Mouse (Mus musculus): ENCODE measurements around the gene Zfp768. TPM values are rescaled to one million over a fixed set of nuclear protein-coding genes. Genes with fewer than 3 reads are reported as not detected.
"Not testable (repeated sequence)": the region's sequence is repeated elsewhere in the genome, so short reads cannot be mapped to it uniquely, and the experiment has no call there.

Gene Zfp768
- polyA plus RNA-seq, 1 experiment from 2014 or later = 13.9 TPM

- H3K4me3 ChIP-seq (replicated peaks; ENCODE audit: low read length) = not testable (repeated sequence)
Observed at GRCm38 (mm10) chr7:127385560-127385959, 40.2 kb upstream of the Zfp768 start.

DNA sequence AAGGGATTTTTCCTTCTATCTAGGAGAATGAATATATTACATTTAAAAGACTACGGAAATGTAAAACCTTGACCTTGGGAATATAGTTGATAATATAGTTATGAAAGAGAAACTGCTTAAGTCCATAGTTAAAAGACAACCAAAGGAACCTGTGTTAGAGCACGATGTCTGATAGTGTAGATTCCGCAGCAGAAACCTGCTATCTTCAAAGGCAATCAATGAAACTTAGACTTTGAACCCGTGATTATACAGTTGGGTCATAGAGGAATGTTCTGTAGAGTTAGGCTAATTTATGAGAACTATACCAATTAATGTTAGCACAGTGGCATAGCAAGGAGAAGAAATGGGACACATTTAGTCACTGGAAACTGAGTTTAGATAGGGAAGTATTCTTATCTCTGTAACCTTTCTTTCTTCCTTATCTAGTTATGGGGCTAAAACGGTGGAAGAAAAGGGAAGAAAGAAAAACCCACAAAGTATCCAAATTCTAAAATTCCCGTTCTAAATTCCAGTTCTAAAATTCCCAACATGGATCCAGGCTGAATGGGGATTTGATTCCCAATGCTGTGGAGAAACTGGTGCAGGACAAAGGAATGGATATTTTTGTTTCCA lies 33.0 kb upstream of the Zfp768 start:
- Histone ChIP-seq H3K9me3 (replicated peaks; ENCODE audit: control insufficient read depth, low read length) (no peaks in the 10 kb centered on the region; the same call in 1 of the 2 replicates), H3K4me3 (replicated peaks; ENCODE audit: low read length) (no peak overlapping the region), H3K4me1 (ENCODE audit: control insufficient read depth, insufficient read depth, low read length) (no peaks in the 10 kb centered on the region), H3K9ac (ENCODE audit: low read length) (no peak overlapping the region), H3K36me3 (ENCODE audit: control insufficient read depth, insufficient read depth, low read length) (peaks cover 7% of the 10 kb centered on the region; the same call in 1 of the 2 replicates), H3K27me3 (ENCODE audit: control insufficient read depth, insufficient read depth, low read length) (no peaks in the 10 kb centered on the region), H3K4me2 (ENCODE audit: low read depth, low read length) (no peak overlapping the region), H3K27ac (ENCODE audit: low read length) (no peak overlapping the region)
- WGBS = 58% methylated on average over 6 of the region's 6 CpGs
- no peak for ATAC-seq (ENCODE audit: insufficient read depth, low FRiP score)

More at GRCm38 (mm10) chr7:127385560-127385959, 40.2 kb upstream of the Zfp768 start:
- not testable (repeated sequence) for H3K9ac ChIP-seq (ENCODE audit: low read length); H3K36me3 ChIP-seq (ENCODE audit: control insufficient read depth, insufficient read depth, low read length); H3K27me3 ChIP-seq (ENCODE audit: control insufficient read depth, insufficient read depth, low read length); H3K9me3 ChIP-seq (replicated peaks; ENCODE audit: control insufficient read depth, low read length); H3K27ac ChIP-seq (ENCODE audit: low read length); ATAC-seq (ENCODE audit: insufficient read depth, low FRiP score); H3K4me1 ChIP-seq (ENCODE audit: control insufficient read depth, insufficient read depth, low read length); H3K4me2 ChIP-seq (ENCODE audit: low read depth, low read length)
- WGBS = 94% methylated on average over 4 of the region's 4 CpGs

DNA sequence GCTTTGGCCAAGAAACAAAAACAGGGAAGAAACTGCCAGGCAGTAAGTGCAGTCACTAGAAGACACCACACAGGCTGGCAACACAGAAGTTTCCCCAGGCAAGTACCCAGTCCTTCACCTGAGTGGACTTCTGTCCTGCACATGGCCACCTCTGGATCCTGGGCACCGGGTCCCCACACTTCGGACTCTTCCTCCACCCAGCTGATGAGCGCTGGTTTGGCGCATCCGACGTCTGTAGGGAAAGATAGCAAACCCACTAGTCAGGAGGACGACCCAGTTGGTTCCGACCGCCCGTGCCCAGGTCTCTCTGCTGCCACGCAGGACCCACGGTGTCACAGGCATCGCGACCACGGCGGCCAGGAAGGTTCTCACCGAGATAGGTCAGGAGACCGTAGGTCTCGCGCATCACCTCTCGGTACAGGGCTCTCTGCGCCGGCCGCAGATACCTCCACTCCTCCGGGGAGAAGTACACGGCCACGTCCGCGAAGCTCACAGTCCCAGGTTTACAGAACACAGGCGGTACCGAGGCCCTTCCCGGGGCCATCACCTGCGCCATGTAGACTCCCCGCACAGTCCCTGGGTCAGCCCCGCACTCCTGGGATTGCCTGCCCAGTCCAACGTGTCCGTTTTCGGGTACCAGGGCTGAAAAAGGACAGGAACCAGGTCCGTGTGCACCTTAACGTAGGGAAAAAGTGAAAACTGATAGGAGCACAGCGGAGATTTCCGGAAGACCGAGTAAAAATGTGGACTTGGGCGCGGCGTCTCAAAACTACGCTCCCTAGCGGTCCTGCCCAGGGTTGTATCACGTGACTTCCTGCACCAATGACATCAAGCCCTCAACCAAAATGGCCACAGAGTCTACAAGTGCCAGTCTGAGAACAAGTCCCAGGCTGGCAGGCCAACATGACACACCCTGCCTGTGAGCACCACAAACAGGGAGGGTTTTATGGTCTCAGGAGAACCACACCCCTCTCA lies 30.2 kb upstream of the Zfp768 start, which contains the start of gene Zfp747:
TSS of gene Zfp747 (minus strand) at position 780 of the 975 bp plus-strand sequence.
- H3K36me3 ChIP-seq (ENCODE audit: control insufficient read depth, insufficient read depth, low read length); H3K9me3 ChIP-seq (replicated peaks; ENCODE audit: control insufficient read depth, low read length); H3K27me3 ChIP-seq (ENCODE audit: control insufficient read depth, insufficient read depth, low read length); H3K4me1 ChIP-seq (ENCODE audit: control insufficient read depth, insufficient read depth, low read length): not testable (repeated sequence)
- peak within 1 kb of the TSS; percentile 83 for H3K9ac ChIP-seq (ENCODE audit: low read length)
- peak within 1 kb of the TSS; percentile 81 for H3K27ac ChIP-seq (ENCODE audit: low read length)
- under 1% methylated on average over 49 of the region's 49 CpGs for WGBS
- H3K4me2 ChIP-seq (ENCODE audit: low read depth, low read length) = peak within 1 kb of the TSS; percentile 60
- peak within 1 kb of the TSS; percentile 67 for H3K4me3 ChIP-seq (replicated peaks; ENCODE audit: low read length)
- ATAC-seq (ENCODE audit: insufficient read depth, low FRiP score) = peak; percentile 95

- not testable (repeated sequence) for H3K9me3 ChIP-seq (replicated peaks; ENCODE audit: control insufficient read depth, low read length); H3K4me1 ChIP-seq (ENCODE audit: control insufficient read depth, insufficient read depth, low read length); H3K4me2 ChIP-seq (ENCODE audit: low read depth, low read length); H3K27ac ChIP-seq (ENCODE audit: low read length); H3K36me3 ChIP-seq (ENCODE audit: control insufficient read depth, insufficient read depth, low read length); ATAC-seq (ENCODE audit: insufficient read depth, low FRiP score); H3K9ac ChIP-seq (ENCODE audit: low read length); H3K4me3 ChIP-seq (replicated peaks; ENCODE audit: low read length); H3K27me3 ChIP-seq (ENCODE audit: control insufficient read depth, insufficient read depth, low read length)
- 87% methylated on average over 3 of the region's 3 CpGs for WGBS
Observed at GRCm38 (mm10) chr7:127371870-127372269, 26.5 kb upstream of the Zfp768 start.

DNA sequence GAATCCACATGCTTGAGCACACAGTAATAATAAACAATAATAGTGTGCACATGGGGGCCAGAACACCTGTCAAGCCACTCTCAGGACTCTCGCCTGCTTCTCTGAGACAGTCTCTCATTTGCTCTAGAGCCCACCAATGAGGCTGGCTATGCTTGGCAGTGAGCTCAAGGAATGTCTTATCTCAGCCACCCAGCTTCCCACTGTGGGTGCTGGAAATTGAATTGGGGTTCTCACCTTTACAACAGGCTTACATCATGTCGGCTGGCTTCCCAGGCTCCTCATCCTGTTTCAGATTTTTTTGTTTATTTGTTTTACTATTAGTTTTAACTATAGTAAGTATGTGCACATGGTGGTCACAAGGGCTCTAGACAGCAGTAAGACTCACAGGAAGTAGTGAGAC lies 25.8 kb upstream of the Zfp768 start:
- Histone ChIP-seq H3K36me3 (ENCODE audit: control insufficient read depth, insufficient read depth, low read length) (peaks cover 9% of the 10 kb centered on the region; the same call in 1 of the 2 replicates), H3K9me3 (replicated peaks; ENCODE audit: control insufficient read depth, low read length) (no peaks in the 10 kb centered on the region; the same call in 1 of the 2 replicates), H3K4me2 (ENCODE audit: low read depth, low read length) (no peak overlapping the region), H3K9ac (ENCODE audit: low read length) (no peak overlapping the region), H3K27me3 (ENCODE audit: control insufficient read depth, insufficient read depth, low read length) (no peaks in the 10 kb centered on the region), H3K4me3 (replicated peaks; ENCODE audit: low read length) (no peak overlapping the region), H3K27ac (ENCODE audit: low read length) (no peak overlapping the region), H3K4me1 (ENCODE audit: control insufficient read depth, insufficient read depth, low read length) (no peaks in the 10 kb centered on the region)
- ATAC-seq (ENCODE audit: insufficient read depth, low FRiP score) = no peak
- WGBS = 69% methylated on average over 2 of the region's 2 CpGs

DNA sequence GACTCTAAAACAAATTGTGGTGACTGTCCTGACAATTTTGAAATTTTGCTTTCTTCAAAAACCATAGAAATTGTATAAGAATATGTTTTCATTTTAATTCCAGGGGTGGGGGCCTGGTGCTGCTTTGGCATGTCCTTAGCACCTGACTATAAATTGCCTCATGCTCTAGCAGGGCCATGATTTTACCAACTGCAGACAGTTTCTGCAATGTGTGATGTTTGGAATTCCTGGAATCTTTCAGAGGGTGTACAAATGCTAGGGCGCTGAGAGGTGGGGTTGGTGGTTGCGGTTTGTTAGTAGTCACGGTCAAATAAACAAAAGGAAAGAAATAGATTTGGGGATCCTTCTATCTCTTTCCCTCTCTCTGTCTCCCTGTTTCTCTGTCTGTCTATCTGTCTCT lies 20.9 kb upstream of the Zfp768 start:
- H3K4me1 ChIP-seq (ENCODE audit: control insufficient read depth, insufficient read depth, low read length) = no peaks in the 10 kb centered on the region; the same call in 1 of the 2 replicates
- 0 out of 2 replicates have a peak, but pooled peaks cover 2% of the 10 kb centered on the region for H3K27me3 ChIP-seq (ENCODE audit: control insufficient read depth, insufficient read depth, low read length)
- no peak for ATAC-seq (ENCODE audit: insufficient read depth, low FRiP score)
- no peak overlapping the region for H3K9ac ChIP-seq (ENCODE audit: low read length)
- H3K36me3 ChIP-seq (ENCODE audit: control insufficient read depth, insufficient read depth, low read length) = no peaks in the 10 kb centered on the region
- no peak overlapping the region for H3K27ac ChIP-seq (ENCODE audit: low read length)
- H3K4me3 ChIP-seq (replicated peaks; ENCODE audit: low read length) = no peak overlapping the region
- WGBS = 77% methylated on average over 3 of the region's 3 CpGs
- no peaks in the 10 kb centered on the region for H3K9me3 ChIP-seq (replicated peaks; ENCODE audit: control insufficient read depth, low read length)
- H3K4me2 ChIP-seq (ENCODE audit: low read depth, low read length) = no peak overlapping the region

GRCm38 (mm10) chr7:127364166-127364565 lies 18.8 kb upstream of the Zfp768 start:
- H3K27ac ChIP-seq (ENCODE audit: low read length) = no peak overlapping the region
- H3K9me3 ChIP-seq (replicated peaks; ENCODE audit: control insufficient read depth, low read length) = no peaks in the 10 kb centered on the region
- ATAC-seq (ENCODE audit: insufficient read depth, low FRiP score) = no peak
- 63% methylated on average over 4 of the region's 4 CpGs for WGBS
- H3K9ac ChIP-seq (ENCODE audit: low read length) = no peak overlapping the region
- H3K4me1 ChIP-seq (ENCODE audit: control insufficient read depth, insufficient read depth, low read length) = no peaks in the 10 kb centered on the region; the same call in 1 of the 2 replicates
- no peaks in the 10 kb centered on the region for H3K36me3 ChIP-seq (ENCODE audit: control insufficient read depth, insufficient read depth, low read length)
- peak overlapping the region; percentile 36 for H3K4me3 ChIP-seq (replicated peaks; ENCODE audit: low read length)
- peak overlapping the region; percentile 56 for H3K4me2 ChIP-seq (ENCODE audit: low read depth, low read length)
- 0 out of 2 replicates have a peak, but pooled peaks cover 2% of the 10 kb centered on the region for H3K27me3 ChIP-seq (ENCODE audit: control insufficient read depth, insufficient read depth, low read length)

- 2% methylated on average over 24 of the region's 24 CpGs for WGBS
- no peak overlapping the region for H3K27ac ChIP-seq (ENCODE audit: low read length)
Observed at GRCm38 (mm10) chr7:127363475-127363921, 18.1 kb upstream of the Zfp768 start.

GRCm38 (mm10) chr7:127362418-127362817 lies 17.0 kb upstream of the Zfp768 start:
- H3K36me3 ChIP-seq (ENCODE audit: control insufficient read depth, insufficient read depth, low read length); ATAC-seq (ENCODE audit: insufficient read depth, low FRiP score); H3K9ac ChIP-seq (ENCODE audit: low read length); H3K4me1 ChIP-seq (ENCODE audit: control insufficient read depth, insufficient read depth, low read length); H3K9me3 ChIP-seq (replicated peaks; ENCODE audit: control insufficient read depth, low read length); H3K27ac ChIP-seq (ENCODE audit: low read length); H3K27me3 ChIP-seq (ENCODE audit: control insufficient read depth, insufficient read depth, low read length): not testable (repeated sequence)
- Histone ChIP-seq H3K4me3 (replicated peaks; ENCODE audit: low read length) (peak overlapping the region; percentile 27), H3K4me2 (ENCODE audit: low read depth, low read length) (peak overlapping the region; percentile 12; the same call in 1 of the 2 replicates)
- 21% methylated on average over 13 of the region's 13 CpGs for WGBS

More at GRCm38 (mm10) chr7:127363475-127363921, 18.1 kb upstream of the Zfp768 start:
- H3K4me1 ChIP-seq (ENCODE audit: control insufficient read depth, insufficient read depth, low read length) = no peaks in the 10 kb centered on the region; the same call in 1 of the 2 replicates
- peak overlapping the region; percentile 69 for H3K9ac ChIP-seq (ENCODE audit: low read length)
- H3K9me3 ChIP-seq (replicated peaks; ENCODE audit: control insufficient read depth, low read length) = no peaks in the 10 kb centered on the region
- ATAC-seq (ENCODE audit: insufficient read depth, low FRiP score) = peak; percentile 41; the same call in 1 of the 2 replicates
- H3K4me2 ChIP-seq (ENCODE audit: low read depth, low read length) = peak overlapping the region; percentile 56
- H3K27me3 ChIP-seq (ENCODE audit: control insufficient read depth, insufficient read depth, low read length) = 0 out of 2 replicates have a peak, but pooled peaks cover 2% of the 10 kb centered on the region
- H3K4me3 ChIP-seq (replicated peaks; ENCODE audit: low read length) = peak overlapping the region; percentile 36
- H3K36me3 ChIP-seq (ENCODE audit: control insufficient read depth, insufficient read depth, low read length) = no peaks in the 10 kb centered on the region

All from stomach, embryonic 16.5 days (tissue).